Mouse (Mus musculus): ENCODE results near the gene Ryr2. TPM values are rescaled to one million over a fixed set of nuclear protein-coding genes. Genes with fewer than 3 reads are reported as not detected.
"Not testable (repeated sequence)": the region's sequence is repeated elsewhere in the genome, so short reads cannot be mapped to it uniquely, and the experiment has no call there.

Gene Ryr2
- total RNA-seq, 2 experiments from 2014 or later: not detected

DNA sequence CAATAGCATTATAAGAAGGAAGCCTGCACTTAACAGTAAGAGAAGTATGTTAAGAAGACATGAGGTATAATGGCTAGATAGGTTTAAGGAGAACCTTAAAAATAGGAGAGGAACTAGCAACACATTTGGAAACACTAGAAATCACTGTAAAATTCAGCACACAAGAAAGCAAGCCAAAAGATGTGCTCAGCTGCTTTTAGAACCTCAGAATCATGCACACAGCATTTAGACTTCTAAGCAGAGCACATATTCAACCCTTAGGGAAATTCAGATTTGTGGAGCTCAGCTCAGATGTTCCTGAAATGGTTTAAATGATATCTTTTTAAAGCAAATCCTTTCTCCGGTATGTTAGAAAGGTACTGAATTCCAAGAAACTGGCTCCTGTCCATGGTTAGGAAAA is 461.9 kb downstream of the Ryr2 start:
- ATAC-seq (replicated peaks; ENCODE audit: low FRiP score, poor library complexity, severe bottlenecking): no peak

DNA sequence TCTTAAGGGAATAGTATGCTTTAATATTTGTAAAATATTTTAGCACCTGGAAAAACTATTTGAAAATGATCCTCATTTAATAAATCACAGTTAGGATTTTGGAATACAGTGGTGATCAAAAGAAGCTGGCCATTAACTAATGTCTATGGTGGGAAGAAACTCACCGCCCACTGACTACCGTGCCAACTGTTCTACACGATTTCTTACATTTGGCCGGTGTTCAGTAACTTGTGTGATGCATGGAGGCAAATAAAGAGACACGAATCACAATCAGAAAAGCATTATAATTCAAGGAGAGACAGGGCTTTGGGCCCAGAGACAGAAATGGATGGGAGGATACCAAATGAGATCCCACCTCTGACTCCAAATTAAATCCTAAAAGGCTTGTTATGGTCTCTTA is 470.4 kb downstream of the Ryr2 start:
- ATAC-seq (replicated peaks; ENCODE audit: low FRiP score, poor library complexity, severe bottlenecking): no peak

DNA sequence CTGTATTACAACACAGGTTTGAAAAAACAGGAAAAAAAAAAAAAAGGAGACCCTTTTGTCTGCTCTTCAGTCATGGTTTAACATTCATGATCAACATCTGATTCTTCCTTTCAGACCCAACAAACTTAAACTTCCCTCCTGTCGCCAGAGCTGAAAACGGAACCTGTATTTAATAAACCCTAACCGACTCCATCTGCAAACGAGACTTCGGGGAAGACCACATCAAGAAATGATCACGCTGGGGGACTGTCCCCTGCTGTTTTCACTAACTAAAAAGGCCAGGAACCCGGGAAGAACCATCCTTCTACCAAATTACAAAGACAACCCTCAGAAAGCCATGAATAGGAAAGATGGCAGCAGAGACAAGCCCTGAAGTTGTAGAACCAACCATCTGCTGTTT is 482.2 kb downstream of the Ryr2 start:
- ATAC-seq (replicated peaks; ENCODE audit: low FRiP score, poor library complexity, severe bottlenecking): no peak

DNA sequence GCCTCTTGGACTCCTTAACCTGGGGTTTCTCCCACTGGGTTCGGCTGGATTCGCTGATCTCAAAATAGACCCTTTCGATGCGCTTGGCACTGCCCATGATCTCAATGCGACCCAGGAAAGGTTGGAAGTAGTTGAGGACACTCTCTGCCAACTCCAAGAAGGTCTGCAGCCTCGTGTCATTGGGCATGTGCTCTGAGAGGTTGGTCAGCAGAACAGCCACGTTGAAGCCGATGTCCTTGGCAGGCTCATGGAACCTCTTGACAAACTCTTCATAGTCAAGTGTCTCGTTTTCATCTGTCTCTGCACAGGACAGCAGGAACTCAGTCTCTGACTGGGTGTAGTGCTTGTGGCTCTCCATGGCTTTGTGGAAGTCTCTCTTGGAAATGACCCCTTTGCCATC is 511.3 kb downstream of the Ryr2 start:
- ATAC-seq (replicated peaks; ENCODE audit: low FRiP score, poor library complexity, severe bottlenecking): no peak

DNA sequence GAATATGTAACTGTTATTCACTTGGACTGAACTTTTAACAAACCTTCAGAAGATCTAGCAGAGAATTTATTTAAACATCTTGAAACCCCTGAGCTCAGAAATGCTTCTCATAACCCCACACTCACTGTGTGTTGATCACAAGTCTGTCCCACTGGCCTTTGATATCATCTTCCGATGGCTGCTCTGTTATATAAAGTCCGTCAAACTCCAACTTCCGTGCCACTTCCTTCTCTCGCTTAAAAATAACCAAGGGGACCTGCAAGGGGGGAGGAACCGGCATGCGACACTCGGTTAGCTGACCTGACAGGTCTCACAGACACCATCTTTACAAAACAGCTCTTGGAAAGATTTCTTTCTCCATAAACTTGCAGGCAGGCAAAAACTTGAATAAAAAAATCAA is 521.5 kb downstream of the Ryr2 start:
- no peak for ATAC-seq (replicated peaks; ENCODE audit: low FRiP score, poor library complexity, severe bottlenecking)

DNA sequence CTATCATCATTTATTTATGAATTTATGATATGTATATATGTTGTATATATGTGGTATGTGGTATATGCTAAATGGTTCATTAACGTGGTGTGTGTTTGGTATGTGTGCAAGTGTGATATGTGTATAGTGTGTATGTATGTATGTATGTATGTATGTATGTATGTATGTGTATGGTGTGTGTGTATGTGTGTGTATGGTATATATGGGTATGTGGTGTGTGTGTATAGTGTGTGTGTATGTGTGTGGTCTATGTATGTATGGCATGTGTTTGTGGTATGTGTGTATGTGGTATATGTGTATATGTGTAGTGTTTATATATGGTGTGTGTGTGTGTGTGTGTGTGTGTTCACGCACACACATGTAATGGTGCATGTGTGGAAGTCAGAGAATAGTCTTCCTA is 534.2 kb downstream of the Ryr2 start:
- ATAC-seq (replicated peaks; ENCODE audit: low FRiP score, poor library complexity, severe bottlenecking): no peak

DNA sequence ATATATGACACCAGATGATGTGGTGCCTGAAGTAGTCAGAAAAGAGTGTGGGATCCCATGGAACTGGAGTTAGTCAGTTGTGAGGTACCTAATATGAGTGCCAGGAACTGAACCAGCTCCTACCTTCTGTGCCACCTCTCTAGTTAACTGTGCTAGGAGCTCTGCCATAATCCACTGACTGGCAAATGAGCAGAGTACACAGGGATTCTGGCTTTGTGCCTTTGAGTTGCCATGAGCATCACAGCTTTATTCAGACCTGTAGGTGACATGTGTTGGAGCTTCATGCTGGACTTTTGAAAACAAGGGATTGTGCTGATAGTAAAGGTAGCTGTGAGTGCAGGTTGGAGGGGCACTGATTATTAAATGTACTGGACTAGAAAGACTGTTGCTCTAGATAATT is 539.4 kb downstream of the Ryr2 start:
- no peak for ATAC-seq (replicated peaks; ENCODE audit: low FRiP score, poor library complexity, severe bottlenecking)

DNA sequence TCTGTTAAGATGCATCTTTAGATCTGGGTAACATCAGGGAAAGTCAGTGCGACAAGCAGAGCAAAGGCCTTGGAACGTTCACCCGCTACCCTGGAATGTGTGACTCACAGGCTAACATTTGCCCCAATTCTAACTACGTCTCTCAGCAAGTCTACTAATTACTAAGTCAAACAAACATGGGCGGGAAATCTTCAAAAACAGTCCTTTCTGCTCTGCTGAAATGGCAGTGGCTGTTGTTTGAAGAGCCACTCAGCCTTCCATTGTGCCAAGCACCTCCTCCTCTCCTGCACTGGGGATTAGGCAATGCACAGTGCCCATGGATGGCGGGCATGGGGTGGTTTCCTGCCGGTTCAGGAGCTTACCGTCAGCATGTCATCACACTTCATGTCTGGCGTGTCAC is 540.3 kb downstream of the Ryr2 start:
- ATAC-seq (replicated peaks; ENCODE audit: low FRiP score, poor library complexity, severe bottlenecking): no peak

DNA sequence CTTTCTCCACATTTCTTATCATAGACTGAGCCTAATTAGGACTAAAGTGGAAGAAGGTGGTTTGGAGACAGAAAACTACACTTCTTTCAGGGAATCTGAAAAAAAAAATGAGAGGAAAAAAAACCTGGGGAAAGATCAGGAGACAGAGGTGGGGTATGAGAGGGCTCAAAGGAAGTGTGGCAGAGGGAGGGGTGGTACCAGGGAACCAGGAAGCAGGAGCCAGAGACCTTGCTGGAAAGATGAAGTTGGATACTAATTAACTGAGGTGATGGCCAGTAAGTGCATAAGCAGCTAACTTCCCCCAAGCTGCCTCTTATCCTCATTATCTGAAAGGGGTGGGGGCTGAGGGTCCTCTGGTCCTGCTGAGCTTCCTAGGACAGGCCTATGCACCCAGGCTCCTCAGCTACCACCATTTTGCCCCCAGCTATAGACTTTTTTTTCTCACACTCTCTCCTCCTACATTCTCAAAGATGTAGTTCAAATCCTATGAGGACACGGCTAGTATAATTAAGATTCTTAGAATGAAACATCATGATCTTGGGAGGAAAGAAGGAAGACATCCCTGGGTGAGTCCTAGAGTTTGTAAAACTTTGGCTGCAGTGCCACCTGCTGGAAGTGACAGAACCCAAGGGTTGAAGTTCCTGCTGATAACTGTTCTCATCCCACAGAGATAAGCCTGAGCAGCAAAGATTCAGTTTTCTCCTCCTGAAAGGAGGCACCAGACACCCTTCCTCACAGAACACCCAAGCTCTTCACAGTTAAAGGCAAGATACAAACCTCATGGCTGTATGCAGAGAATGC is 543.3 kb downstream of the Ryr2 start:
- no peak for ATAC-seq (replicated peaks; ENCODE audit: low FRiP score, poor library complexity, severe bottlenecking)

DNA sequence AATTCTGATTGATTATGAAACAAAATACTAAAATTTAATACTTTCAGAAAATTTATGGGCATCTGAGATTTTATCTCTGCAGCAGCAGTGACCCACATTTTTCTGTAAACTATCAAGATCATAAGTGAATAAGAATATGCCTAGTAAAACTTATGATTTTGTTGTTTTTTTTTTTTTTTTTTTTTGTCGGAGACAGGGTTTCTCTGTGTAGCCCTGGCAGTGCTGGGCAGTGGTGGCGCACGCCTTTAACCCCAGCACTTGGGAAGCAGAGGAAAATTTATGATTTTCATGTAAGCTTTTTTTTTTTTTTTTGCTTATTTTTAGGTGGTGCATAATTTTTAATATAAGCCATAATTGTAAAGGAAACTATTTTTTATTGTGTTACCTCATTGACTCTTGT is 557.1 kb downstream of the Ryr2 start:
- ATAC-seq (replicated peaks; ENCODE audit: low FRiP score, poor library complexity, severe bottlenecking): no peak

DNA sequence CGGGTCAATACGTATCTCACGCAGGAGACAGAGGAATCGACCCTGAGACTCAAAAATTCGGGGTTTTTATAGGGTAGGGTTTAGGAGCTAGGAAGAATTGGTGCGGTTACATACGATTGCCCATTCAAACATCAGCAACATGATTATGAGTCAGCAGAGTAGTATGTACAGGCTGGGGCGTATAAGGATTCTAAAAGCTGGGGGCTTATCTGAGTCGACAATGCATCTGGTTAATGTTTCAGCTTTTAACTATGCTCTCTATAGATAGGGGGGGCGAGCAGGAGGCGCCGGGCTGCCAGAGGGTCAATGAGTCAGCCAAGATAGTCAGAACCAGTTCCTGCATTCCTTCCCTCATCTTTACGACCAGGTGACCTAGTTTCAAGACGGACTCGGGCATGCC is 557.6 kb downstream of the Ryr2 start:
- not testable (repeated sequence) for ATAC-seq (replicated peaks; ENCODE audit: low FRiP score, poor library complexity, severe bottlenecking)

DNA sequence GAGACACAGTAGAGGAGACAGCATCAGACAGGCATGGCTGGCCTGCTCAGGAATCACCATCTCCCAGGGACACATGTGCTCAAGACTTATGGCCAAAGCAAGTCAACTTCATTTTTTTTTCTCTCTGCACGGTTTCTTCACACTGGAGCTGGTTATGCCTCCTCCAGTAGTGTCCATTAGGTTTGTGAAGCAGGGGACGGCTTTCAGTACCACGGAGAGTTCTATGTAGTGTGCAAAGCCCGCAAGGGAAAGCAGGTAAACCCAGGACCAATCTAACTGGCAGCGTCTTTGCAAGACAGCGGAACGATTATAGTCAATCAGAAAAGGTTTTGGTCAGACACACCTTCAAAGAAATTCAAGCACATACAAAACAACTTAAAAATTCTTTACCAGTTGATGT is 560.9 kb downstream of the Ryr2 start:
- ATAC-seq (replicated peaks; ENCODE audit: low FRiP score, poor library complexity, severe bottlenecking): no peak

DNA sequence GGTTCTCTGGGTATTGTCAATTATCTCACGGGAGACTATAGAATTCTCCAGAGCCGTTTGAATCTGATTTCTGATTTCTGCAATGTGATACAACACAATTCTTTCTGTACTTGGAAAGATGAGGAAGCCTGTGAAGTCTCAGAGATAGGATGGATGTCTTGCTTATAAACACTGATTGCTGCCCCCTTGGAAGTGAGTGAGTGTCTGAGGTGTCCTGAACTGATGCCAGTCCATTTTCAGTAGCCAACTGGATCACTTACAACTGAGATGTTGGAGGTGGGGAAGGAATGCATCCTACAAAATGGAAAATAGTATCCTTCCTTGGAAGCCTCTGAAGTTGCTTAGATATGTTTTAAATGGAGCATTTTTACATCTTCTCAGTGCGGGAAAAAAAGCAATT is 564.2 kb downstream of the Ryr2 start:
- no peak for ATAC-seq (replicated peaks; ENCODE audit: low FRiP score, poor library complexity, severe bottlenecking)

DNA sequence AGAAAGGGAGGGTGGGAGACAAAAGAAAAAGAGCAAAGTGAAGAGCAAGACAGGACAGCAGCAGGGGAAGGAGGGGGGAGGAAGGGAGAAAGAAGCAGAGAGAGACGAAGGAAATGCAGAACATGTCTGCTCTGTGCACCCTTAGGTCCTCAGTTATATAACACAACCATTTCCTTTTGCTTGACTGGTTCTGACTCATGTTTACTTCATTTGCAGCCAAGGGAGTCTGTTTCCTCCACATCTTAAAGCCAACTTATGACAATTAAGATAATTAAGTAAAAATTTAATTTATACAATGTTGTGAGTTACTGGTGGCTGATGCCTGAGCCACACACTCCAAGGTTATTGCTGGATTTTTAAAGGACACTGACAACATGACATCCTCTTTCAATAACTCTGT is 569.9 kb downstream of the Ryr2 start:
- ATAC-seq (replicated peaks; ENCODE audit: low FRiP score, poor library complexity, severe bottlenecking): no peak

DNA sequence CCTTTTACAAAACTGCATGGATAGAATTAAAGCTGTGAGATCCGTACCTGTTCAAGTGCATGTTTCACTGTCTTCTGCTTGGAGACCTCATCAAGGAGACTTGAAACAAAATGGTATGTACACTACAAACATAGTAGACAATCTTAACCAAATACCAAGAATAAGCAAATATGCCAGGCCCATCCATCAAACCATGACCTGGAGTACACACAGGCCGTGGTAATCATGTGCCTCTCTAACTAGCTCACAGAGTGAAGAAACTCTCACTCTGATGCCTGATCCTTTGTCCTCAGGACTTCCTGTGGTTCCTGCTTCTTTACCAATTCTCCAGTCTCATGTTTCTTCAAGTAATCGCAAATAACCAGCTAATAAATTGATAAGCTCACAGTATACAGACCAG is 570.9 kb downstream of the Ryr2 start:
- no peak for ATAC-seq (replicated peaks; ENCODE audit: low FRiP score, poor library complexity, severe bottlenecking)

DNA sequence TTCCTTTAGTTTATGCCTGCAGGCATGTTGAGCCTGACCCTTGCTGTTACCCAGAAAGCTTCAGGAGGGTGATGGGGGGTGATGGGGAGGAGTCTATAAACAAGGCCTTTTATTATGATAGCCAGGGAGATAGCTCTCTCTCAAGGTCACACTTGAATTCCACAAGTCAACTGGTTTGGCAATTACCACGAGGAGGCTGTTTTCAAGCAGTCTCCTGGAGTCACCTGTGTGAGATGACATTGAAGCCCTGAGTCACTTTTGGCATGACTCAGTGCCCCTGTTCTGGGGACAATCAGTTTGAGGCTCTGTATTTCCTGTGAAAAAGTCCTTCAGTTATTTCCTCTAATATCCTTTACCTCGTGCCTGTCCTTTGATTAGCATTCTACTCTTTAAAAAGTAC is 573.5 kb downstream of the Ryr2 start:
- no peak for ATAC-seq (replicated peaks; ENCODE audit: low FRiP score, poor library complexity, severe bottlenecking)

DNA sequence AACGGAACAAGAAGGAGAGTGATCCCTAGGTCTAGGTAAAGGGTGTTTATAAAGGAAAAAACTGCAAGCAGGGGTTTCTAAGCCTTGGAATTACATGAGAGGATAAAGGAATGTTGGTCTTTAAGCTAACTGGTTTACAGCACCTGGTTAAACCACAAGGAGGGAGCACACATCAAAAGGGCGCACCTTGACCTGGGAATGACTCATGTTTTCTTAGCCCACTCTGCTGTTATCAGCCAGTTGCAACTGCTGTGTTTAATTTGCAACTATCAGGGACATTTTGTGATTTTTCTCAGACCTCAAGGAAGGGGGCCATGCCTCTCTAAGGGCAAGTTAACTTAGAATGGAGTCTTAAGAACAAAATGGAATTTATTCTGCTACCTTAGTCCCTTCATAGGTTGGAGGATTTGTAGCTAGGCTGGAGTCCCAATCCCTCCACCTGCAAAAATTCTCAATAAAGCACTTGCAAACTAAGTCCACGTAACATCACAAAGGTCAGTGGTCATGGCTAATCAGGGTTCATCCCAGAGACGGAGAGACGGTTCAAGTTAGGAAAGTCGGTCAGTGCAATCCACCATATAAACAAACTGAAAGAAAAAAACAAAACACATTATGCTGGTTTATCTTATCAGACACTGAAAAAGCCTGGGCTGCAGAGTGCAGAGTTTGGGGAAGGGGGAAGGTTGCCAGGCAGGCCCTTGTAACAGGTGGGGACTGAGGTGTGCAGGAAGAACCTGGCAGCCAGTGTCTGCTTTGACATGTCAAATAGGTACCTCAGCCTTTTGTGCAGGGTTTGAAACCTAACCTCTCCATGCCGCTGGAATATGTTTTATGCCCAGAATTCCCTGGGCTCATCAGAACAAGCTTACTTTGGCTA is 574.5 kb downstream of the Ryr2 start:
- ATAC-seq (replicated peaks; ENCODE audit: low FRiP score, poor library complexity, severe bottlenecking): no peak

DNA sequence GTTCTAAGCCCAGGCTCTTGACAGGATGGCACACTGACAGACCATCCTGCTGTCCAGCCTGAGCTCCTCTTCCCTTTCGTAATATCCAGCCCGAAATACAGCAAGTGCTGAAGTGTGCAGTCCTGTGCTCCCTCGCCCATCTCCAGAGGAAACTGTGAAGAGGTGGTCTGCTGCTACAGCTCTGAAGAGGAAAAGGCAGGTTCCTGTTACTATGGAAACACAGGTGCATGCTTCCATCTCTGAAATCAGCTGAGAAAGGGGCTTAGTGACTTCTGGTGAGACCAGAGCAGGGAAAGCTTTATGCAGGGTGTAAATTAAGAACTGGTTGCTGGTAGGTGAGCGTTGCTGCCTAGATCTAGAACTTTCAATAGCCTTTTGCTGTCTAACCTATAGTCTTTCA is 583.1 kb downstream of the Ryr2 start:
- ATAC-seq (replicated peaks; ENCODE audit: low FRiP score, poor library complexity, severe bottlenecking): no peak

DNA sequence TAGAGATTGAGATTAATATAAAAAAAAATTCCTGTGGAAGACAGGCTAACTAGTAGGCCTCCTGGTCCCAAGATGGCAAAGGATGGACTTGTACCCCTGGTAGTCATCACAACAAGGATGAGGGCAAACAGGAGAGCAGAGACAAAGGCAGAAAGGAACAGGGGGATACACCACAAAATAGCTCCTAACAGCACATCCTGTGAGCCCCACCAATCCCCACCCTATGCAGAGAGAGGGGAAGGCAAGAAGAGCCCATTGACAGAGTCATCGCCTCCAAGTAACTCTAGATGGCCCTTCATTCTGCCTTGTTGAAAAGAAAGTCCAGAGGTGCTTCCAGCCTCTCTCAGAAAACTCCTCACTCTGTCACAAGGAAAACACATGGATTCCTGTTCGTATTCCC is 586.0 kb downstream of the Ryr2 start:
- ATAC-seq (replicated peaks; ENCODE audit: low FRiP score, poor library complexity, severe bottlenecking): no peak

DNA sequence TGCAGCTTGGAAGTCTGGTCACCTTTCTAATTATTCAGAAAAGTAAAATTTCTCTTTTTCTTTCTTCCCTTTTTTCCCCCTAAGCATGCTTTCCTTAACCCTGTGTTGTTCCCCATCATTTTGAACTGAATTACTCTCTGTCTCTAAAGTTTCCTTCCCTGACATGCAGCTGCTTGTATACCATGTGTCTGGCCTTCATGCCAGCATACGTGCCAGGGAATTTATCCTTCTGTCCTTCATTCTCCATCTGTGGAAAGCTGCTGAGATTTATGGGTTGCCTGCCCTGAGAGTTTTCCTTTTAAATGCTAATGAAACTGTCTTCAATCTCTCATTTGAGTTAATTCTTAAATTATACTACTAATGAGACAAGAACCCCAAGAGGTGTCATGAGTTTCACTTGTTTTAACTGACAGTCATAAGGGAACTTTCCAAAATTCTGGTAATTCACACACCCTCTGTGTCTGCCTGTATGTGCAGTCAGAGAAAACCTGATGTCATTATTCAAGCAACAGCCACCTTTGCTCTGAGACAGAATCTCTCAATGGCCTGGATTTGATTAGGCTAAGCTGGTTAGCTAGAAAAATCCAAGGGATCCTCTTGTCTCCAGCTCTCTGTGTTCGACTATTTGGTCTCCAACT is 595.1 kb downstream of the Ryr2 start:
- ATAC-seq (replicated peaks; ENCODE audit: low FRiP score, poor library complexity, severe bottlenecking): no peak

All from erythroid progenitor cell, adult 5-6 weeks (primary cell).